8 mouse cellular contexts compared by ENCODE assay signal in the genomic region with DNA sequence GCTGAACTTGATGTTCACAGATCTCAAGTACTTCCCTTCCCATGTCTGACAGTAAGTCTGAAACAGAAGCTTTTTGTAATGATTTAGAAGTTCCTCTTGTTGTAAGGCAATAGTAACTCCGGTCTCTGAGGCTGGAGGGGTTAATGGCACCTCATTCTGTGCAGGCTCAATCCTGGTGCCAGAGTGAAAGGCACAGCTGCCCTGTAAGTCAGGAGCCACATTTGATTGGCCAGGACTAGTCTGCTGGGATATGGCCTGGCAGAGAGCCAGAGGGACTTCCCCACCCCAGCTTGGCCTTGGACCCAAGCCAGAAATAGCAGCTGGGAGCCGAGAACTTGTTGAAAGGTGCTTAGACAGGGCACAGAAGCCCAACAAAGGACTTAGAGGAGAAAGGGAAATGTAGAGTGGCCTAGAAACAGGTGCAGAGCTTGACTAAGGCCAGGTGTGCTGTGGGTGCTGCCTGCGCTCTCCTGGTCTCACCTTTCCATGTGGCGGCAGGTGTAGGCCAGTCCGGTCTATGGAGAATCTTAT. TPM values are rescaled to one million over a fixed set of nuclear protein-coding genes. Genes with fewer than 3 reads are reported as not detected.
A peak's percentile ranks its signal among the peaks of the same experiment; 100 is the strongest.
DNase-seq lines count a peak whose midpoint lies in the region; ATAC-seq and TF ChIP-seq lines count a peak whose summit lies in the region.

No protein-coding gene starts in this region.

- H3K36me3 ChIP-seq in heart, embryonic 13.5 days, result peaks cover 81% of the 10 kb centered on the region
- peaks cover 29% of the 10 kb centered on the region for H3K36me3 ChIP-seq in liver, embryonic 14.5 days (replicated peaks; ENCODE audit: control insufficient read depth, insufficient read depth, low read depth)
- H3K36me3 ChIP-seq in neural tube, embryonic 14.5 days (ENCODE audit: control insufficient read depth, insufficient read depth, low read length), result peaks cover 35% of the 10 kb centered on the region

- peak overlapping the region; percentile 64; the same call in 1 of the 2 replicates for H3K27ac ChIP-seq in heart, embryonic 13.5 days (replicated peaks)
- no peak overlapping the region for H3K27ac ChIP-seq in liver, embryonic 14.5 days
- 0 out of 2 replicates have a peak overlapping the region, but pooled peaks have one; percentile 28 for H3K27ac ChIP-seq in neural tube, embryonic 14.5 days (ENCODE audit: low read depth, low read length)

- TF ChIP-seq CTCF in liver, embryonic 14.5 days (IDR thresholded peaks at IDR 0.05; ENCODE audit: low read depth), result no peak

- no peaks in the 10 kb centered on the region for H3K9me3 ChIP-seq in heart, embryonic 13.5 days
- H3K9me3 ChIP-seq in liver, embryonic 14.5 days (ENCODE audit: control insufficient read depth, low read length), result no peaks in the 10 kb centered on the region
- H3K9me3 ChIP-seq in neural tube, embryonic 14.5 days (ENCODE audit: control insufficient read depth, low read length), result no peaks in the 10 kb centered on the region

- WGBS in heart, embryonic 13.5 days, result 25% methylated on average over 5 of the region's 5 CpGs
- WGBS in liver, embryonic 14.5 days (ENCODE audit: insufficient replicate concordance), result 75% methylated on average over 5 of the region's 5 CpGs
- 39% methylated on average over 5 of the region's 5 CpGs for WGBS in neural tube, embryonic 14.5 days

- ATAC-seq in erythroblast, adult 5-6 weeks (replicated peaks; ENCODE audit: low FRiP score, poor library complexity, severe bottlenecking), result 0 out of 2 replicates have a peak, but pooled peaks have one; percentile 34
- ATAC-seq in heart, embryonic 13.5 days (ENCODE audit: extremely low read depth, insufficient number of reproducible peaks, low FRiP score, low TSS enrichment), result peak; percentile 83; the same call in 1 of the 2 replicates
- ATAC-seq in liver, embryonic 14.5 days (ENCODE audit: insufficient read depth), result peak; percentile 41; the same call in 1 of the 2 replicates
- peak; percentile 91 for ATAC-seq in neural tube, embryonic 14.5 days (ENCODE audit: low read depth)

- no peak overlapping the region for H3K9ac ChIP-seq in heart, embryonic 13.5 days
- H3K9ac ChIP-seq in liver, embryonic 14.5 days (replicated peaks), result no peak overlapping the region
- H3K9ac ChIP-seq in neural tube, embryonic 14.5 days (replicated peaks; ENCODE audit: low read depth, low read length), result no peak overlapping the region

- H3K27me3 ChIP-seq in heart, embryonic 13.5 days (replicated peaks), result peaks cover 41% of the 10 kb centered on the region
- H3K27me3 ChIP-seq in liver, embryonic 14.5 days (ENCODE audit: control insufficient read depth, insufficient read depth, low read length), result no peaks in the 10 kb centered on the region
- no peaks in the 10 kb centered on the region for H3K27me3 ChIP-seq in neural tube, embryonic 14.5 days (ENCODE audit: control insufficient read depth, insufficient read depth, low read length)

- H3K4me1 ChIP-seq in heart, embryonic 13.5 days, result peaks cover 55% of the 10 kb centered on the region
- H3K4me1 ChIP-seq in liver, embryonic 14.5 days (replicated peaks; ENCODE audit: control insufficient read depth in 2 of 2, insufficient read depth in 2 of 2, low read length in 1 of 2), result no peaks in the 10 kb centered on the region
- peaks cover 7% of the 10 kb centered on the region for H3K4me1 ChIP-seq in neural tube, embryonic 14.5 days (ENCODE audit: control insufficient read depth, insufficient read depth, low read length)

- peak; percentile 22 to 39 for DNase-seq in thymus, adult 18-20 months
- DNase-seq in thymus, postnatal 10 days (ENCODE audit: low spot score in 2 of 2), result no peak
- DNase-seq in kidney, postnatal 10 days, result peak; percentile 94
- peak; percentile 12 to 38 (median 20) for DNase-seq in liver, embryonic 14.5 days (ENCODE audit: low read depth in 3 of 3, low spot score in 3 of 3)
- DNase-seq in testis, postnatal 14 days (ENCODE audit: low spot score), result peak; percentile 79

- H3K4me2 ChIP-seq in heart, embryonic 13.5 days, result peak overlapping the region; percentile 9; the same call in 1 of the 2 replicates
- H3K4me2 ChIP-seq in liver, embryonic 14.5 days (ENCODE audit: low read depth), result no peak overlapping the region
- H3K4me2 ChIP-seq in neural tube, embryonic 14.5 days (ENCODE audit: low read depth, low read length), result no peak overlapping the region

- H3K4me3 ChIP-seq in heart, embryonic 13.5 days, result no peak overlapping the region
- no peak overlapping the region for H3K4me3 ChIP-seq in liver, embryonic 14.5 days (ENCODE audit: insufficient read depth in 1 of 2, low read depth in 2 of 2, low read length in 2 of 2)
- no peak overlapping the region for H3K4me3 ChIP-seq in neural tube, embryonic 14.5 days (ENCODE audit: low read depth, low read length)

- TF ChIP-seq EP300 in liver, embryonic 14.5 days (IDR thresholded peaks at IDR 0.05; ENCODE audit: low read depth), result no peak

RNA-seq across cellular contexts. Expression of gene Trit1, which starts 34.3 kb away (rescaled TPM):
- total RNA-seq in erythroblast, adult 5-6 weeks (2015; ENCODE audit: low replicate concordance), result 3.5 and 5.0 TPM in 2 replicates
- total RNA-seq in erythroblast, adult 5-6 weeks (2017; ENCODE audit: low replicate concordance), result 2.0 and 3.2 TPM in 2 replicates
- polyA plus RNA-seq in heart, embryonic 13.5 days (2015; fragmentation: Nextera tagmentation; extraction: Ambion mirVana), result 10.5 and 10.6 TPM in 2 replicates
- 2.4 and 3.7 TPM in 2 replicates for polyA plus RNA-seq in liver, embryonic 14.5 days (2012; rRNA removed)
- polyA plus RNA-seq in liver, embryonic 14.5 days (2014; fragmentation: Nextera tagmentation; extraction: Ambion mirVana), result 5.2 and 5.3 TPM in 2 replicates
- polyA plus RNA-seq in neural tube, embryonic 14.5 days (2014; fragmentation: Nextera tagmentation; extraction: Ambion mirVana), result 25.2 and 27.8 TPM in 2 replicates

RNA-seq across cellular contexts. Expression of gene Bmp8b, which starts 54.2 kb away (rescaled TPM):
- 0.19 TPM in 1 of 2 replicates, not detected in the other for total RNA-seq in erythroblast, adult 5-6 weeks (2015; ENCODE audit: low replicate concordance)
- total RNA-seq in erythroblast, adult 5-6 weeks (2017; ENCODE audit: low replicate concordance), result 0.28 TPM in 1 of 2 replicates, not detected in the other
- 0.08 and 0.15 TPM in 2 replicates for polyA plus RNA-seq in heart, embryonic 13.5 days (2015; fragmentation: Nextera tagmentation; extraction: Ambion mirVana)
- polyA plus RNA-seq in liver, embryonic 14.5 days (2012; rRNA removed), result 0.22 and 0.24 TPM in 2 replicates
- polyA plus RNA-seq in liver, embryonic 14.5 days (2014; fragmentation: Nextera tagmentation; extraction: Ambion mirVana), result 0.24 and 0.35 TPM in 2 replicates
- polyA plus RNA-seq in neural tube, embryonic 14.5 days (2014; fragmentation: Nextera tagmentation; extraction: Ambion mirVana), result 0.25 and 0.48 TPM in 2 replicates

RNA-seq across cellular contexts. Expression of gene Mycl, which starts 55.3 kb away (rescaled TPM):
- total RNA-seq in erythroblast, adult 5-6 weeks (2015; ENCODE audit: low replicate concordance), result 1.7 TPM in 1 of 2 replicates, not detected in the other
- 0.56 and 2.5 TPM in 2 replicates for total RNA-seq in erythroblast, adult 5-6 weeks (2017; ENCODE audit: low replicate concordance)
- 0.75 and 1.4 TPM in 2 replicates for polyA plus RNA-seq in heart, embryonic 13.5 days (2015; fragmentation: Nextera tagmentation; extraction: Ambion mirVana)
- 0.37 and 0.53 TPM in 2 replicates for polyA plus RNA-seq in liver, embryonic 14.5 days (2012; rRNA removed)
- 0.44 and 0.52 TPM in 2 replicates for polyA plus RNA-seq in liver, embryonic 14.5 days (2014; fragmentation: Nextera tagmentation; extraction: Ambion mirVana)
- polyA plus RNA-seq in neural tube, embryonic 14.5 days (2014; fragmentation: Nextera tagmentation; extraction: Ambion mirVana), result 60.9 and 70.8 TPM in 2 replicates

Comparison
In these comparisons a context has a peak if more than half of its experiments do, and no peak if none do; other contexts are left out.
1. DNase-seq: peak in thymus, adult 18-20 months (2 of 2), kidney, postnatal 10 days (single experiment), liver, embryonic 14.5 days (3 of 3) and testis, postnatal 14 days (single experiment); none in thymus, postnatal 10 days (0 of 2).
2. ATAC-seq: peak in every context shown above with its lines; median percentile 91 in neural tube, embryonic 14.5 days; 83 in heart, embryonic 13.5 days; 41 in liver, embryonic 14.5 days; 34 in erythroblast, adult 5-6 weeks.
3. RNA of gene Mycl, which starts 55.3 kb away (polyA plus RNA-seq): 60.9 to 70.8 TPM in neural tube, embryonic 14.5 days; 0.75 to 1.4 TPM in heart, embryonic 13.5 days and 0.37 to 0.53 TPM in liver, embryonic 14.5 days; every median in the first group is over 10 times any median in the second.